Mouse (Mus musculus): ENCODE data around the gene Elmo2.

- TF ChIP-seq HCFC1 (IDR thresholded peaks at IDR 0.05; ENCODE audit: borderline replicate concordance, insufficient read depth, low read length): no peak
- no peak for TF ChIP-seq CHD2 (IDR thresholded peaks at IDR 0.05; ENCODE audit: low read depth, low read length)
- TF ChIP-seq ZNF384 (IDR thresholded peaks at IDR 0.05; ENCODE audit: low read depth, low read length): no peak
These were observed 51.1 kb downstream of the Elmo2 start for GRCm38 (mm10) chr2:165275124-165275640.
